Mouse (Mus musculus): ENCODE results near the gene Kirrel. TPM values are rescaled to one million over a fixed set of nuclear protein-coding genes. Genes with fewer than 3 reads are reported as not detected.

Kirrel gene
- polyA plus RNA-seq, 1 experiment from 2014 or later = 12.0 TPM

DNA sequence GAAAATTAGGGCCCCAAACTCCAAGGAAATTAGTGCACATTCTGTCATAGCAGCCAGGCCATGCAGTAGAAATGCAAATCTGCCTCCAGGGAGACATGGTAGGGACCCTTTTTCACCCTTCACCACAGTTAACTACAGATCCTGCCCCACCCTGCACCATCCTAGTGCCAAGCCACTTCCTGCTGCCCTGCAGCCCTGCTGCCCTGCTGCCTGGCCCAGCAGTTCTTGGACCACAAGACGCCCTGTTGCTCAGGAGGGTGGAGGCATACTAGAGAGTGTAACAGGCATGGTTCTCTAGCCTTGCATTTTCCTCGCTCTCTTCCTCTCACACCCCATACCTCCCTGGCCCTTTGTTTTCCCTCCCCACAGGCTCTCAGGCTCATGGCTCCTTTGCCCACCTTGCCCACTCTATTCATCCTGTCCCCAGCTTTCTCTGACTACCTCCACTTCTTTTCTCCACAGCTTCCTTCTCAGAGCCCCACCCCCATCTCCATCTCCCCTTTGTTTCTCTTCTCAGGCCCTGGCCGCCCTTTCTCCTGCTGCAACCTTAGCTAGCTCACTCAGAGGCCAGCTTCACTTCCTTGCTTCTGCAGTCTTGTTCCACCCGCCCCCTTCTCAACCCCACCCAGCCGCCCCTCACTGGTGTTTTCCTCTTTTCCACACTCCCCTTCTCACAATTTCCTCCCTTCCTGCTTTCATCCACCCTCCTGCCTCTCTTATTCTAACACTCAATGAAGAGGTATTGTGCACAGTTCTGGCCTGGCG, 29.9 kb downstream of the Kirrel start:
- Histone ChIP-seq H3K4me2 (ENCODE audit: low read depth, low read length) (no peak overlapping the region), H3K27ac (replicated peaks; ENCODE audit: low read depth, low read length) (peak overlapping the region; percentile 31; the same call in 1 of the 2 replicates), H3K27me3 (ENCODE audit: control insufficient read depth, insufficient read depth, low read length) (no peaks in the 10 kb centered on the region), H3K9me3 (replicated peaks; ENCODE audit: control insufficient read depth, low read length) (no peaks in the 10 kb centered on the region), H3K36me3 (replicated peaks; ENCODE audit: control insufficient read depth, insufficient read depth, low read depth, low read length) (no peaks in the 10 kb centered on the region; the same call in 1 of the 2 replicates), H3K4me1 (ENCODE audit: control insufficient read depth, insufficient read depth, low read length) (peaks cover 7% of the 10 kb centered on the region; the same call in 1 of the 2 replicates), H3K4me3 (ENCODE audit: low read depth, low read length) (no peak overlapping the region), H3K9ac (replicated peaks; ENCODE audit: low read length) (peak overlapping the region; percentile 38; the same call in 1 of the 2 replicates)
- DNase-seq (ENCODE audit: low spot score) (no peak), ATAC-seq (replicated peaks; ENCODE audit: insufficient number of reproducible peaks, low FRiP score, low TSS enrichment, low read depth) (0 out of 2 replicates have a peak, but pooled peaks have one; percentile 43)
- 43% methylated on average over 6 of the region's 6 CpGs for WGBS

DNA sequence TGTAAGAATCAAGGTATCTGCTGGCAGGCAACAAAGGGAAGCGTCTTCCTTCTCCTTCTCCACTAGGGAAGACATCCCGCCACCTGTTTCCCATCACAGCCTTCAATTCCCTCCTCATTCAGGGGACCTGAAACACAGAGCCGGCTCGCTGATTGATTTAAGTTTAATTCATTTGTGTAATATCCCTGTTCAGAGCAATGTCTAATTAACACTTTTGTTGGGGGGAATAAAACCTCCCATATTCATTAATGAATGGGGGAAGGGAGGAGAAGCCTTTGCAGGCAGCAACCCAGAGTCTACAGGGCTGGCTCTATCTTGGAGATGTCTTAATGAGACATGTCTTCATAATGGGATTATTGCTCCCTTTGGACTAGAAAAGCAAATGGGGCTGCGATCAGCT, 34.3 kb downstream of the Kirrel start:
- Histone ChIP-seq H3K9ac (replicated peaks; ENCODE audit: low read length) (no peak overlapping the region), H3K27ac (replicated peaks; ENCODE audit: low read depth, low read length) (no peak overlapping the region), H3K9me3 (replicated peaks; ENCODE audit: control insufficient read depth, low read length) (no peaks in the 10 kb centered on the region), H3K4me2 (ENCODE audit: low read depth, low read length) (no peak overlapping the region), H3K36me3 (replicated peaks; ENCODE audit: control insufficient read depth, insufficient read depth, low read depth, low read length) (no peaks in the 10 kb centered on the region; the same call in none of the 2 replicates), H3K4me1 (ENCODE audit: control insufficient read depth, insufficient read depth, low read length) (peaks cover 6% of the 10 kb centered on the region; the same call in 1 of the 2 replicates), H3K4me3 (ENCODE audit: low read depth, low read length) (no peak overlapping the region), H3K27me3 (ENCODE audit: control insufficient read depth, insufficient read depth, low read length) (no peaks in the 10 kb centered on the region)
- ATAC-seq (replicated peaks; ENCODE audit: insufficient number of reproducible peaks, low FRiP score, low TSS enrichment, low read depth) (no peak), DNase-seq (ENCODE audit: low spot score) (no peak)
- WGBS = 72% methylated on average over 5 of the region's 5 CpGs

DNA sequence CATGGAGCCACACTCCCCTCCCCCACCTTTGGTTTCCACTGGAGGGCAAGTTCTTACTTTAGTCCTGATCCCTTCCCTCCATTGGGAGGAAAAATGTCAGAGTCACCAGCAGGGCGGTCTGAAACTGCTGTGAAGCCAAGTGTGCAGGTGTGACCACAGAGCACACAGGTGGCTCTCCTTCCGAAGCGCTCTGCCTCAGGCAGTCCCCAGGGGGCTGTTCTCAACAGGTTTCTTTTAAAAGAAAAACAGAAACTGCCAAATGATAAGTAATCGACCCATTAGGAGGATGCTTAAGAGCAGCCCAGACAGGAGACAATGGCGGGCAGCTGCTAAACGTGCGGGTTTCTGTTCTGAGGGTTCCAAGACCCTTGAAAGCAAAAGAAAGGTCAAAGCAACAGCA, 37.8 kb downstream of the Kirrel start:
- no peak overlapping the region for H3K4me3 ChIP-seq (ENCODE audit: low read depth, low read length)
- ATAC-seq (replicated peaks; ENCODE audit: insufficient number of reproducible peaks, low FRiP score, low TSS enrichment, low read depth) = no peak
- WGBS = 42% methylated on average over 7 of the region's 7 CpGs

DNA sequence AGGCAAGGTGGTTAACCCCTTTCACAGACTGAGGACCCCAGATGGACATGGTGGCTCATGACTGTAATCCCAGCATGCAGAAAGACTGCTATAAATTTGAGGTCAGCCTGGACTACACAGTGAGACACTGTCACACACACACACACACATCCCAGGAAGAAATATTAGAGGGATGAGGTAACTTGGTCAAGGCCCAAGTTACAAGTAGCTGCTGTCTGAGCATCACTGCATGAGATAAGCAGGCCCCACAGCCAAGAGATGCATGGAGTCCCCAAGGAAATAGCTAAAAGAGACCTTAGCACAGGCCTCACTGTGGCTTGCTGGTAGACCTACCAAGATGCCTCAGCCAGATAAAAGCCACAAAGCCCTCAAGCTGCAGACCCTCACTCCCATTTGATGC, 39.6 kb downstream of the Kirrel start:
- no peak for ATAC-seq (replicated peaks; ENCODE audit: insufficient number of reproducible peaks, low FRiP score, low TSS enrichment, low read depth)
- no peak for DNase-seq (ENCODE audit: low spot score)
- no peak overlapping the region for H3K4me2 ChIP-seq (ENCODE audit: low read depth, low read length)
- H3K9ac ChIP-seq (replicated peaks; ENCODE audit: low read length) = no peak overlapping the region
- no peak overlapping the region for H3K4me3 ChIP-seq (ENCODE audit: low read depth, low read length)
- no peaks in the 10 kb centered on the region for H3K27me3 ChIP-seq (ENCODE audit: control insufficient read depth, insufficient read depth, low read length)
- peaks cover 2% of the 10 kb centered on the region for H3K36me3 ChIP-seq (replicated peaks; ENCODE audit: control insufficient read depth, insufficient read depth, low read depth, low read length)
- no peaks in the 10 kb centered on the region for H3K4me1 ChIP-seq (ENCODE audit: control insufficient read depth, insufficient read depth, low read length)
- H3K27ac ChIP-seq (replicated peaks; ENCODE audit: low read depth, low read length) = no peak overlapping the region
- H3K9me3 ChIP-seq (replicated peaks; ENCODE audit: control insufficient read depth, low read length) = no peaks in the 10 kb centered on the region

More for the DNA sequence above, 37.8 kb downstream of the Kirrel start:
- Histone ChIP-seq H3K4me1 (ENCODE audit: control insufficient read depth, insufficient read depth, low read length) (no peaks in the 10 kb centered on the region), H3K9me3 (replicated peaks; ENCODE audit: control insufficient read depth, low read length) (no peaks in the 10 kb centered on the region), H3K36me3 (replicated peaks; ENCODE audit: control insufficient read depth, insufficient read depth, low read depth, low read length) (peaks cover 2% of the 10 kb centered on the region), H3K27me3 (ENCODE audit: control insufficient read depth, insufficient read depth, low read length) (no peaks in the 10 kb centered on the region), H3K9ac (replicated peaks; ENCODE audit: low read length) (no peak overlapping the region), H3K27ac (replicated peaks; ENCODE audit: low read depth, low read length) (no peak overlapping the region), H3K4me2 (ENCODE audit: low read depth, low read length) (no peak overlapping the region)
- DNase-seq (ENCODE audit: low spot score) = peak; percentile 26

DNA sequence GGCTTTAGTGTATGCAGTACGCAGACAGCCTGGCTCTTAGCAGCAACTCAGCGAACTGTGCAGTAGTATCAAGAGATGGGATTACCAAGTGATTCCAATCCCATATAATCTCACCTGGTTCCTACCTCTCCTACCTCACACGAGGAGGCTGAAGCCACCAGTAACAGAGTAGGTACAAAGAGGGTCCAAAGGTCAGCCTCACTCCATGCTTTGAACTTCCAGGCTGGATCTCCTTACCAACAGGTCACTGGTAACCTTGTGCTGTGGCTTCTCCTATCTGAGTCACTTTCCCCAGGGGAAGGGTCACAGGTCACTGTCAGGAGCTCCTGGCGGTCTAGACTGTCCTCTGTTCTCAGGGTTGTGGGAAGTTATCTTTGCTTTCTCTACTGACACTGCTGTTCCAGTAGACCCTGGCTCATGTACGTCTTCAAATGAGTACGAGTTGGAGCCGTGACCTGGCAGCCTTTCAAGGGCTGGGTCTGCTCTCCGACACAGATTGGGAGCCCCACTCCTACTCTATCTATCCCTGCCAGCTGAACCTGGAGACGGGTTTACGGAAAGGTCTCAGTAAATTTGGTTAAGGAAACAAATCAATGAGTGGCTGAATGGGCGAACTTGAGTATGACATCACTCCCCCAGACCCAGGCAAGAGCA, 42.7 kb downstream of the Kirrel start:
- WGBS = 80% methylated on average over 11 of the region's 11 CpGs
- Histone ChIP-seq H3K27me3 (ENCODE audit: control insufficient read depth, insufficient read depth, low read length) (no peaks in the 10 kb centered on the region), H3K9me3 (replicated peaks; ENCODE audit: control insufficient read depth, low read length) (no peaks in the 10 kb centered on the region), H3K4me1 (ENCODE audit: control insufficient read depth, insufficient read depth, low read length) (no peaks in the 10 kb centered on the region), H3K36me3 (replicated peaks; ENCODE audit: control insufficient read depth, insufficient read depth, low read depth, low read length) (peaks cover 2% of the 10 kb centered on the region), H3K27ac (replicated peaks; ENCODE audit: low read depth, low read length) (no peak overlapping the region), H3K4me3 (ENCODE audit: low read depth, low read length) (no peak overlapping the region), H3K9ac (replicated peaks; ENCODE audit: low read length) (no peak overlapping the region), H3K4me2 (ENCODE audit: low read depth, low read length) (no peak overlapping the region)
- DNase-seq (ENCODE audit: low spot score) (no peak), ATAC-seq (replicated peaks; ENCODE audit: insufficient number of reproducible peaks, low FRiP score, low TSS enrichment, low read depth) (no peak)

DNA sequence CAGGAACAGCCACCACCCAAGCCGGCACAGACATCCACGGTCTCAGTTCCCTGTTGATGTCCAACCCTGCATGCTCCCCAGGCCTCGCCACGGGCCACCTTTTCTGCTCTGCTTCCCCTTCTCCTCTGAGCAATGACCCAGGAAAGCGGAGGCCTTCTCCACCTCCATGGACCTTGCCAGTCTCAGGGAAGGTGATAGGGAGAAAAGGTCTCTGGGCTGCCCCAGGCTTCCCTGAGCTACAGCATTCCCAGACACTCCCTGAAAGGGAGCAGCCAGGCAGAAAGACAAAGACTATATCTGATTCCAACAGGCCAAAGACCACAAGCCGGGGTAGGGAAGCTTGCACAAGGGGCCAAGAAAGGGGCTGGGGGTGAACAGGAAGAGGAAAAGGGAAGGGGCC, 43.6 kb downstream of the Kirrel start:
- Histone ChIP-seq H3K36me3 (replicated peaks; ENCODE audit: control insufficient read depth, insufficient read depth, low read depth, low read length) (peaks cover 2% of the 10 kb centered on the region), H3K27me3 (ENCODE audit: control insufficient read depth, insufficient read depth, low read length) (no peaks in the 10 kb centered on the region), H3K9me3 (replicated peaks; ENCODE audit: control insufficient read depth, low read length) (no peaks in the 10 kb centered on the region), H3K27ac (replicated peaks; ENCODE audit: low read depth, low read length) (no peak overlapping the region), H3K9ac (replicated peaks; ENCODE audit: low read length) (no peak overlapping the region), H3K4me1 (ENCODE audit: control insufficient read depth, insufficient read depth, low read length) (no peaks in the 10 kb centered on the region), H3K4me3 (ENCODE audit: low read depth, low read length) (no peak overlapping the region), H3K4me2 (ENCODE audit: low read depth, low read length) (no peak overlapping the region)
- WGBS = 68% methylated on average over 6 of the region's 6 CpGs
- DNase-seq (ENCODE audit: low spot score) = no peak
- no peak for ATAC-seq (replicated peaks; ENCODE audit: insufficient number of reproducible peaks, low FRiP score, low TSS enrichment, low read depth)

DNA sequence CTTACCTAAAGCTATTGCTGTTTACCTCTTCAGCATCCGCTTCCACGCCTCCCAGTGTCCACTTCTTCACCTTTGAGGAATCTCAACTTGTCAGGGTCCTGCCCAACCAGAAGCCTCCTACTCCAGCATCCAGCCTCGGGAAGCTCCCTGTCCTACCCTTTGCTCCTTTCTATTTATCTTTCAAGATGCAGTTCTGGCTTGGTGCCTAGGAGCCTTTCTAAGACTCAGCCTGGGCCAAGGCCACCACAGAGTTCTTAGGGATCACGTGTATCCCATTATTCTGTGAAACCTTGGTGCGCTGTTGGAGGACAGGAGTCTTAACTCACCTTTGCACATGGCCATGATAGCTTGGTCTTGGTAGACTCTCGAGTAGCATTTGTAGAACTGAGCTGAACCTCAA, 50.8 kb downstream of the Kirrel start:
- no peak for DNase-seq (ENCODE audit: low spot score)
- no peaks in the 10 kb centered on the region for H3K27me3 ChIP-seq (ENCODE audit: control insufficient read depth, insufficient read depth, low read length)
- H3K9ac ChIP-seq (replicated peaks; ENCODE audit: low read length) = no peak overlapping the region
- H3K36me3 ChIP-seq (replicated peaks; ENCODE audit: control insufficient read depth, insufficient read depth, low read depth, low read length) = no peaks in the 10 kb centered on the region; the same call in 1 of the 2 replicates
- WGBS = 93% methylated on average over 6 of the region's 6 CpGs
- no peaks in the 10 kb centered on the region for H3K4me1 ChIP-seq (ENCODE audit: control insufficient read depth, insufficient read depth, low read length)
- ATAC-seq (replicated peaks; ENCODE audit: insufficient number of reproducible peaks, low FRiP score, low TSS enrichment, low read depth) = no peak
- no peak overlapping the region for H3K4me3 ChIP-seq (ENCODE audit: low read depth, low read length)
- no peak overlapping the region for H3K4me2 ChIP-seq (ENCODE audit: low read depth, low read length)
- no peaks in the 10 kb centered on the region for H3K9me3 ChIP-seq (replicated peaks; ENCODE audit: control insufficient read depth, low read length)
- no peak overlapping the region for H3K27ac ChIP-seq (replicated peaks; ENCODE audit: low read depth, low read length)

DNA sequence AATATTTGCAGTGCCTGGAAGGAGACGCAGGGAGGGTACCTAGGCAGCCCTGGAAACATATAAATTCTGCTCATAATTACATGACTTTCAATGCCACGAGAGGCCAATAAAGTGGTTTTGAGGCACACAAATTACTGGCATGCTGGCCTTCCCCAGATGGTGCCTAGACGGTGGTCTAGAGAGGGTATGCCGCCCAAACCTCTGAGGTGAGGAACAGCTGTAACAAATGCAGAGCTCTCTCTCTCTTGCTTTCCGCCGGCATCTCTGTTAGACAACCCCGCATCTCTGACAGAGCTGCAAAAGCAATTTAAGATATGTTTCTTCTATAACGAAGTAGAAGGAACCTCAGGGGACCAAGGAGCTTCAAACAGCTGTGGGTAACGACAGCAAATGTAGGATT, 56.3 kb downstream of the Kirrel start:
- Histone ChIP-seq H3K36me3 (replicated peaks; ENCODE audit: control insufficient read depth, insufficient read depth, low read depth, low read length) (no peaks in the 10 kb centered on the region), H3K27ac (replicated peaks; ENCODE audit: low read depth, low read length) (no peak overlapping the region), H3K9ac (replicated peaks; ENCODE audit: low read length) (no peak overlapping the region), H3K9me3 (replicated peaks; ENCODE audit: control insufficient read depth, low read length) (no peaks in the 10 kb centered on the region), H3K4me3 (ENCODE audit: low read depth, low read length) (no peak overlapping the region), H3K4me1 (ENCODE audit: control insufficient read depth, insufficient read depth, low read length) (no peaks in the 10 kb centered on the region), H3K4me2 (ENCODE audit: low read depth, low read length) (no peak overlapping the region), H3K27me3 (ENCODE audit: control insufficient read depth, insufficient read depth, low read length) (no peaks in the 10 kb centered on the region)
- ATAC-seq (replicated peaks; ENCODE audit: insufficient number of reproducible peaks, low FRiP score, low TSS enrichment, low read depth) = no peak
- WGBS = 79% methylated on average over 9 of the region's 9 CpGs
- DNase-seq (ENCODE audit: low spot score) = no peak
